Mouse (Mus musculus) hindbrain, embryonic 16.5 days (tissue): ENCODE results near the gene Obscn. TPM values are rescaled to one million over a fixed set of nuclear protein-coding genes. Genes with fewer than 3 reads are reported as not detected.
A peak's percentile ranks its signal among the peaks of the same experiment; 100 is the strongest.

Experiments
- ATAC-seq: fragments of 200-750 bp; cut with Nextera tagmentation; 2 replicates; pipeline ENCODE4 v1.8.0; 2017; ENCODE audit warnings: moderate TSS enrichment, moderate library complexity
- H3K27ac ChIP-seq: fragments of 300-500 bp; sonication (generic); 2 replicates; pipeline ENCODE4 v1.5.1; 2014; ENCODE audit warnings: low read depth, mild to moderate bottlenecking, control low read depth, low read length, moderate library complexity
- H3K27me3 ChIP-seq: fragments of 300-500 bp; sonication (generic); replicated peaks from 2 replicates; pipeline ENCODE4 v1.6.1; 2014; ENCODE audit warnings: low read length; ENCODE audit not compliant: control insufficient read depth, insufficient read depth
- H3K36me3 ChIP-seq: fragments of 300-500 bp; sonication (generic); 2 replicates; pipeline ENCODE4 v1.6.1; 2014; ENCODE audit warnings: mild to moderate bottlenecking, low read length, moderate library complexity, mixed read lengths; ENCODE audit not compliant: control insufficient read depth, insufficient read depth
- H3K4me1 ChIP-seq: fragments of 300-500 bp; sonication (generic); 2 replicates; pipeline ENCODE4 v1.6.1; 2014; ENCODE audit warnings: low read depth, low read length; ENCODE audit not compliant: control insufficient read depth, insufficient read depth
- H3K4me2 ChIP-seq: fragments of 300-500 bp; sonication (generic); 2 replicates; pipeline ENCODE4 v1.6.1; 2014; ENCODE audit warnings: mild to moderate bottlenecking, low read length, control low read depth, moderate library complexity
- H3K4me3 ChIP-seq: fragments of 300-500 bp; sonication (generic); 2 replicates; pipeline ENCODE4 v1.5.1; 2014; ENCODE audit warnings: mild to moderate bottlenecking, low read length, control low read depth, moderate library complexity
- H3K9ac ChIP-seq: fragments of 300-500 bp; sonication (generic); 2 replicates; pipeline ENCODE4 v1.6.1; 2014; ENCODE audit warnings: low read depth, mild to moderate bottlenecking, control low read depth, low read length, moderate library complexity
- H3K9me3 ChIP-seq: fragments of 300-500 bp; sonication (generic); 2 replicates; pipeline ENCODE4 v1.6.1; 2014; ENCODE audit warnings: mild to moderate bottlenecking, low read length, moderate library complexity; ENCODE audit not compliant: control insufficient read depth
- WGBS: fragments of 180-500 bp; shearing (Covaris S2); extraction: QIAGEN DNeasy Blood & Tissue Kit; methylation state at CpG from one replicate; pipeline ENCODE4 v1.1.7; 2014; 5-methylcytosine and 5-hydroxymethylcytosine counted together
- polyA plus RNA-seq: library from polyadenylated mRNA; unstranded; fragments of >200 nt; fragmentation: Nextera tagmentation; extraction: Ambion mirVana; gene quantifications from 2 replicates; pipeline ENCODE4 v1.2.1, GENCODE M21; 2015

The Obscn gene
- polyA plus RNA-seq, 1 experiment from 2014 or later, result 0.48 TPM

DNA sequence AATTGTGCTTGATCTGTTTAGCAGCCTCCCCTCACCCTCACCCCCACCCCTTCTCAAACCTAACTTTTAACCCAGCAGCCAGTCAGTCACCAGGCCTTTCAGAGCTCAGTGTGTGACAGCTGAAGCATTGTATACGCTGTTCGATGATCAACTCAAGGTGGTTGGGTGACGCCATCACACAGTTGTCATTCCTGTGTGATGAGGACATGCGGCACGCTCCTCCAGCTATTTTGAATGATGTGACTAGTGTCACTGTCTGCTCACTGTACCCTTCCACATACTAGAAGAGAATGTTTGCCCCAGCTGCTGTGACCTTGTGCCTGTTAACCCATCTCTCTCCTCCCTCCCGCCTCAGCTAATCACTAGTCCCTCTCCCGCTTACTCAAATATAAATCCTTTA, 18.0 kb upstream of the Obscn start:
- no peaks in the 10 kb centered on the region for H3K27me3 ChIP-seq
- H3K9ac ChIP-seq, result no peak overlapping the region
- H3K9me3 ChIP-seq, result no peaks in the 10 kb centered on the region
- H3K36me3 ChIP-seq, result peaks cover 12% of the 10 kb centered on the region; the same call in 1 of the 2 replicates
- H3K27ac ChIP-seq, result no peak overlapping the region
- H3K4me2 ChIP-seq, result no peak overlapping the region
- H3K4me1 ChIP-seq, result no peaks in the 10 kb centered on the region
- H3K4me3 ChIP-seq, result no peak overlapping the region
- ATAC-seq, result no peak
- 91% methylated on average over 7 of the region's 7 CpGs for WGBS

GRCm38 (mm10) chr11:59151729-59152128, 15.5 kb upstream of the Obscn start:
- no peak for ATAC-seq
- H3K27me3 ChIP-seq, result no peaks in the 10 kb centered on the region
- peaks cover 3% of the 10 kb centered on the region; the same call in 1 of the 2 replicates for H3K36me3 ChIP-seq
- no peak overlapping the region for H3K27ac ChIP-seq
- H3K4me1 ChIP-seq, result no peaks in the 10 kb centered on the region
- H3K9ac ChIP-seq, result no peak overlapping the region
- H3K4me3 ChIP-seq, result no peak overlapping the region
- H3K9me3 ChIP-seq, result no peaks in the 10 kb centered on the region
- 36% methylated on average over 3 of the region's 3 CpGs for WGBS
- no peak overlapping the region for H3K4me2 ChIP-seq

- Histone ChIP-seq H3K4me1 (no peaks in the 10 kb centered on the region), H3K27ac (no peak overlapping the region), H3K4me2 (no peak overlapping the region), H3K36me3 (no peaks in the 10 kb centered on the region), H3K4me3 (no peak overlapping the region), H3K9ac (no peak overlapping the region), H3K9me3 (no peaks in the 10 kb centered on the region), H3K27me3 (no peaks in the 10 kb centered on the region)
- WGBS, result 57% methylated on average over 3 of the region's 3 CpGs
- no peak for ATAC-seq
Observed at GRCm38 (mm10) chr11:59149302-59149701, 13.1 kb upstream of the Obscn start.

- 81% methylated on average over 5 of the region's 5 CpGs for WGBS
- no peak overlapping the region for H3K27ac ChIP-seq
- no peak overlapping the region for H3K4me2 ChIP-seq
- no peak overlapping the region for H3K4me3 ChIP-seq
- H3K27me3 ChIP-seq, result no peaks in the 10 kb centered on the region; the same call in 1 of the 2 replicates
- H3K9me3 ChIP-seq, result no peaks in the 10 kb centered on the region
- H3K9ac ChIP-seq, result no peak overlapping the region
- H3K4me1 ChIP-seq, result no peaks in the 10 kb centered on the region
- H3K36me3 ChIP-seq, result no peaks in the 10 kb centered on the region
- no peak for ATAC-seq
Observed at GRCm38 (mm10) chr11:59142962-59143361, 6.8 kb upstream of the Obscn start.

DNA sequence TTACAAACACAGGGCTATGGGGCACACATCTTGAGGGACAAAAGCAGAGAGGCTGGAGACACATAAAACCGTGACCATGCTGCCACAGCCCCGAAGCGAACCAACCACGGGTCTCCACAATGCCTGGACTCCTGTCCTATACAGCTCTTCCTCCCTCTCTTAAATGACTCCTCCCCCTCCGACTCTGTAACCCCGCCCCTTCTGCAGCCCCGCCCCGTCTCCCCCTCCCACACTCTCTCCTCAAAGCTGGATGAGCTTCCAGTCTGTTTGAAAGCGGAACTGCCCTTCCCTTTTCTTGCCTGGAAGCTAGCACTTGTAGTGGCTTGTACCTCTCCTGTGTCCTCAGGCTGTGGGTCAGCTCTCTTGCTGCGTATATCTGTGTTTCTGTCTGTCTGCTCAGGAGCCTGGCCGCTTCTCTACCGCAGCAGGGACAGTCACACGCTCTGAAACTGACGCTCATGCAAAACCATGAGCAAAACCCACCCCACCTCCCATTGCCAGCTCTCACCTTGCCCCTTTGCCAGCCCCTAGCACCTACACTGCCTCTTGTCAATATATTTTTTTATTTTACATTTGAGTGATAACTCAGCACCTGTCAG, 5.7 kb upstream of the Obscn start:
- H3K36me3 ChIP-seq, result no peaks in the 10 kb centered on the region
- no peaks in the 10 kb centered on the region for H3K9me3 ChIP-seq
- H3K27ac ChIP-seq, result no peak overlapping the region
- H3K4me2 ChIP-seq, result peak overlapping the region; percentile 31
- no peaks in the 10 kb centered on the region for H3K4me1 ChIP-seq
- H3K9ac ChIP-seq, result no peak overlapping the region
- 10% methylated on average over 14 of the region's 14 CpGs for WGBS
- ATAC-seq, result no peak
- H3K4me3 ChIP-seq, result peak overlapping the region; percentile 8; the same call in 1 of the 2 replicates
- peaks cover 8% of the 10 kb centered on the region for H3K27me3 ChIP-seq

- WGBS, result 79% methylated on average over 19 of the region's 19 CpGs
- ATAC-seq, result no peak
- no peak overlapping the region for H3K4me3 ChIP-seq
- no peak overlapping the region for H3K4me2 ChIP-seq
- no peaks in the 10 kb centered on the region for H3K36me3 ChIP-seq
- H3K9ac ChIP-seq, result no peak overlapping the region
- H3K9me3 ChIP-seq, result no peaks in the 10 kb centered on the region
- H3K4me1 ChIP-seq, result peaks cover 7% of the 10 kb centered on the region; the same call in 1 of the 2 replicates
- H3K27ac ChIP-seq, result no peak overlapping the region
- H3K27me3 ChIP-seq, result peaks cover 36% of the 10 kb centered on the region
Observed at GRCm38 (mm10) chr11:59138537-59139486, 2.6 kb upstream of the Obscn start.

- ATAC-seq, result no peak
- Histone ChIP-seq H3K4me2 (no peak overlapping the region), H3K4me3 (no peak overlapping the region), H3K9me3 (no peaks in the 10 kb centered on the region), H3K9ac (no peak overlapping the region), H3K4me1 (peaks cover 7% of the 10 kb centered on the region; the same call in 1 of the 2 replicates), H3K27me3 (peaks cover 43% of the 10 kb centered on the region), H3K36me3 (no peaks in the 10 kb centered on the region), H3K27ac (no peak overlapping the region)
- 76% methylated on average over 12 of the region's 12 CpGs for WGBS
Observed at GRCm38 (mm10) chr11:59136994-59137706, 948 bp upstream of the Obscn start.

- Histone ChIP-seq H3K4me3 (peak overlapping the region; percentile 42), H3K4me2 (peak overlapping the region; percentile 65), H3K9me3 (no peaks in the 10 kb centered on the region), H3K36me3 (no peaks in the 10 kb centered on the region), H3K4me1 (peaks cover 7% of the 10 kb centered on the region; the same call in 1 of the 2 replicates), H3K9ac (peak overlapping the region; percentile 51), H3K27ac (no peak overlapping the region), H3K27me3 (peaks cover 43% of the 10 kb centered on the region)
- no peak for ATAC-seq
- 6% methylated on average over 55 of the region's 55 CpGs for WGBS
Observed at GRCm38 (mm10) chr11:59135051-59135820, 966 bp downstream of the Obscn start.
